Mouse (Mus musculus): ENCODE measurements at regions not wholly inside any gene's neighbourhood (a gene's known extent, or its start where the extent isn't known, plus 50 kb on each side); places are given as distances from the start of the nearest gene placed in this dataset.

- DNase-seq, result no peak
Measured at GRCm38 (mm10) chr6:89262958-89263357, 99.5 kb downstream of the Plxna1 start.

GRCm38 (mm10) chr6:89265296-89265695 is 97.1 kb downstream of the Plxna1 start:
- DNase-seq, result no peak

Data from kidney, postnatal 4 days (tissue).